Mouse (Mus musculus): ENCODE measurements around the gene Epha3. TPM values are rescaled to one million over a fixed set of nuclear protein-coding genes. Genes with fewer than 3 reads are reported as not detected.

Gene Epha3
- total RNA-seq, 4 experiments from 2014 or later, result 0.05 to 0.35 (median 0.14) TPM

DNA sequence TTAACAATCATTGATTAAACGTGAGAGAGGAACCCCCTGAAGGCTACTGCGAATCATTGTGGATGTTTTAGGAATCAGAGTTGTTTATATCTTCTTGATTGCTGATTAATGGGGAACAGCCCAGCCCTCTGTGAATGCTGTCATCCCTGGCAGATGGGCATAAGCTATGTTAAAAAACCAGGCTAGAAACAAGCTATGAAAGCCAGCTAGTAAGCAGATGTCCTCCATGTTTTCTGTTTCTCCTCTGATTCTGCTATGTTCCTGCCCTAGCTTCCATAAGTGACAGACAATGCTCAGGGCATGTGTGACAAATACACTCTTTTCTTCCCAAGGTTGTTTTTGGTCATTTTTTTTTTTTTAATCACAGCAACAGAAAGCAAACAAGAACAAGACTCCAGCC is 206.2 kb downstream of the Epha3 start:
- no peak for DNase-seq (ENCODE audit: low spot score in 2 of 2)

DNA sequence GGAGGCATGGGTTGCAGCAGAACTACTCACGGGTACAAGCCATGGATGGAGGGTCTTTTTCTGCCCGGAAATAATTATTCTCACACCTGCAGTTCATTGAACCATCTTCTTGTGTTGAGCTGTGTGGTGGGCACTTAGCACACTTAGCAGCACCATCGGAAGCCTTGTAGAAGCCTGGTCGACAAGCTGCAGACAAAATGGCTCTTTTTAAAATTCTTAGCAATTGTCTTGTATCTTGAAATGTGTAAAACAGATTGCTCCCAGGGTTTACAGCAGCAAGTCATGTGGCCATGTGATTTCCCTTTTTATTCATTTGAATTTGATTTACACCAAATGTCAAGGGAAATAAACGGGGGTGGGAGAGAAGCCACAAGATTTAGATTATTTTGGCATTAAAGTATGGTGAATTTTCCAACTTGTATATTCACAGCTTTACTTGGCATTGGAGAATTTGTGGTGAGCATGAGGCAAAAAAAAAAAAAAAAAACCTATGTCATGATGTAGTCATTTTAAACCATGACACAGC is 210.5 kb downstream of the Epha3 start:
- DNase-seq (ENCODE audit: low spot score in 2 of 2), result no peak

- no peak for DNase-seq (ENCODE audit: low spot score in 2 of 2)
Measured at GRCm38 (mm10) chr16:63650760-63651159, 213.2 kb downstream of the Epha3 start.

DNA sequence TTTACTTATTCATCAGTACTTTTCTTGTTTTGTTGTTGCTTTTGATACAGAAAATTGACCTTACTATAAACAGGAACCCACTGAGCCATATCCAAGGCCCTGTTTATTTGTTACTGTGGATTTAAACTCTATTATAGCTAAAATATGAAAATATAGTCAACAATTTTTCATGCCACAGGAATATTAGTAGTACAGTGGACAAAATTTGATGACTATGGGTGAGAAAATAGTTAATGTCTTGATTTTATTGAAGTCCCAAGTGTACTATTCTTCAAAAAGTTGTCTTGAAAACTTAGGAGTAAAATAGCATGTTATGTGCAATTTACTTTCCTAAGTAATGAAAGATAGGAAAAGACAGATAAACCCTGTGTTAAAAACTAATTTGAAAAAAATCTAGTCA is 217.4 kb downstream of the Epha3 start:
- DNase-seq (ENCODE audit: low spot score in 2 of 2), result no peak

- DNase-seq (ENCODE audit: low spot score in 2 of 2), result no peak
Measured at GRCm38 (mm10) chr16:63642641-63643040, 221.3 kb downstream of the Epha3 start.

DNA sequence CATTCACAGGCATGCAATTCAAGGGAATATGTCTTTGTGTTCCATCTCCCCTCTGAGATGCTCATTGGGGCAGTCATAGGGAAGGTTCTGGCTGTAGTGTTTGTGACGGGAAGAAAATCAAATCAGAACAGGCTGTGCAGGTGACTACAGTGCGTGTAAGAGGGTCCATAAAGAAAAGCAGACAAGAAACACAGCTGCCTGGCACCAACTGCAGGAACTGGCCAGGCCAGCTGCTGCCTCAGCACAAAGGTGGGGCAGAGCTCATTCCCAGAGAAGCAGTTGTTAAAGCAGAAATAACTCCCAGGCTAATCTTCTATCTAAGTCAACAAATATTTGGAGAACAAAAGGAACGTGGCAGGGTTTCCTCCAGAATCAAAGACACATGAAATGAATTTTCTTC is 222.4 kb downstream of the Epha3 start:
- no peak for DNase-seq (ENCODE audit: low spot score in 2 of 2)

- DNase-seq (ENCODE audit: low spot score in 2 of 2), result no peak
Measured at GRCm38 (mm10) chr16:63638701-63639100, 225.3 kb downstream of the Epha3 start.

GRCm38 (mm10) chr16:63633748-63634166 is 230.2 kb downstream of the Epha3 start:
- DNase-seq (ENCODE audit: low spot score in 2 of 2), result no peak

- DNase-seq (ENCODE audit: low spot score in 2 of 2), result no peak
Measured at GRCm38 (mm10) chr16:63625229-63625628, 238.7 kb downstream of the Epha3 start.

- DNase-seq (ENCODE audit: low spot score in 2 of 2), result no peak
Measured at GRCm38 (mm10) chr16:63621845-63622244, 242.1 kb downstream of the Epha3 start.

GRCm38 (mm10) chr16:63615396-63615795 is 248.6 kb downstream of the Epha3 start:
- DNase-seq (ENCODE audit: low spot score in 2 of 2), result no peak

GRCm38 (mm10) chr16:63613006-63613405 is 251.0 kb downstream of the Epha3 start:
- DNase-seq (ENCODE audit: low spot score in 2 of 2), result no peak

DNA sequence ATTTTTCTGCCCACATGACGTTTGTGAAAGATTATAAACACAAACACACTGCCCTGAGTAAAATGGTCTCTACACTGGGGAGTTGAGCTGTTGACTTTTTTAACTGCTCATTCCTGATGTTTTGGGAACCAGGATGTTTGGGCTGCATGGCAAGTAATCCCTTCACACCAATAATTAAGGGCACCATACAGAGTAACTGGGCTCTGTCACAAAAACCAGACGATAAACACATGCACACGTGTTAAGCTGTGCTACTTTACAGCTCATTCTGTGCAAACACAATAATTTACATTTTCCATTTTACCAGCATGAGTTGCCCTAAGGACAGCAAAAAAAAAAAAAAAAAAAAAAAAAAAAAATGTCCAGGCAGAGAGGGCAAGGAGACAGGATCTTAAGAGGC is 263.7 kb downstream of the Epha3 start:
- no peak for DNase-seq (ENCODE audit: low spot score in 2 of 2)

DNA sequence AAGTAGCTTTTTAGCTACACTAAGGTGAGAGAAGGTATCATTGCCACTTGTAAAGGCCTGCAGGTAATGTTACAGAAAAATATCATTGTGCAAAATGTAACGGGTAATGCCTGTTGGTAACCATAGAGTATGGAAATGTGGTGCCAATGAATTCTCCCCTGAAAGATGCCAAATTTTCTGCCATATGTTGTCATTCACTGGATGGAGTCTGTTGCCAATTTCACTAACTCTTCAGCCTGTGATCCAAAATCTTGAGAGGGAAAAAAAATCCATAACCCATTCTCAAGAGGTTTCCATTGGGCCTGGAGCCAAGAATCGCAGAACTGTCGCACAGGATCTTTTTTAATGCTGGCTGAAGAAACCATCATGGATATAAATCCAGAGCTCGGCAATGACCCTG is 269.3 kb downstream of the Epha3 start:
- DNase-seq (ENCODE audit: low spot score in 2 of 2), result no peak

DNA sequence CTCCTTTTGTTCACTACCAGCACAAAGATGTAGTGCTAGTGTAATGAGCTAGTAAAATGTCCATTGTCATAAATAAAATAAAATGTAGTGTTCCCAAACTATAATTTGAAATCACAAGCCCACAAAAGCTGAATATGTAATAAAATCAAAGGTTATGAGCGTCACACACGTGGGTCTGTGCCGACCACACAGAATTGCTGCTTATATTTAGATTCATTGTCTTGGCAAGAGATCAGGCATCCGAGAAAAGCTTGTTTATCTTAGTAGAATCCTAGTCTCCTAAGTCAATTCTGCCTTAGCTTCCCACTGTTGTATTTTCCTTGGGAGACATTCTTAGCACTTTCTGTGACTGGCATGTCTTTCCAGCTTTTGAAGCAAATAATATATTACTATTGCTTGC is 294.2 kb downstream of the Epha3 start:
- no peak for DNase-seq (ENCODE audit: low spot score in 2 of 2)

GRCm38 (mm10) chr16:63566106-63566836 is 297.7 kb downstream of the Epha3 start:
- DNase-seq (ENCODE audit: low spot score in 2 of 2), result no peak

DNA sequence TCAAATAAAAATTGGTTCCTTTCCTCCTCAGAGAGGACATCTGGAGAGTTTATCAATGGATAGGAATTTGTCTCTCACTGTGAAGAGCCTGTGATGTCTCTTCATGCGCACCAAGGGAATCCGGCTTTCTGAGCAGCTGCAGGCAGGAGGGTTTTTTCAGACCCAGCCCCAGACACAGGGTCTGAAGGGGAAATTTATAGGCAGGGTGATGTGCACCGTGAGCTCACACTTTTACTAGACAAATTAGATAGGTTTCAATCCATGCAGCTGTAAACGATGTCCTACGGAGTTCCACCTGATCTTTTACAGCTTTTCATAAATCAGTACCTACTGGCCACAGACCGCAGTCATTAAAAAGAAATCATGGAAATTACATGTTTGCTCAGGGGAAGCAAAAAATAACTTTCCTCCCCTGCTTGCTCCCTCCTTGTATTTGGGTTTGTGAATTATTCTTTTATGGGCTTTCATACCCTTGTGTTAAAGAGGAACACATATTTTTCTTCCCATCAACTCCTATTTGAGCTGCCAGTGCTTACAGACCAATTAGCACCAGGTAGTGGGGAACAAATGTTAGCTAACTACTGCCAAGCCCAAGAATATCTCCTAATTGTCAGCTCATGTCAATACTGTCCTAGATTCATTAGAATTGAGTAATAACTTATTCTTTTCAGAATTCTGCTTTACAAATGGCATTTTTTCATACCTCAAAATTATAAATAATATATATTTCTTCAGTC is 307.4 kb downstream of the Epha3 start:
- DNase-seq (ENCODE audit: low spot score in 2 of 2), result no peak

GRCm38 (mm10) chr16:63552531-63552930 is 311.4 kb downstream of the Epha3 start:
- no peak for DNase-seq (ENCODE audit: low spot score in 2 of 2)

DNA sequence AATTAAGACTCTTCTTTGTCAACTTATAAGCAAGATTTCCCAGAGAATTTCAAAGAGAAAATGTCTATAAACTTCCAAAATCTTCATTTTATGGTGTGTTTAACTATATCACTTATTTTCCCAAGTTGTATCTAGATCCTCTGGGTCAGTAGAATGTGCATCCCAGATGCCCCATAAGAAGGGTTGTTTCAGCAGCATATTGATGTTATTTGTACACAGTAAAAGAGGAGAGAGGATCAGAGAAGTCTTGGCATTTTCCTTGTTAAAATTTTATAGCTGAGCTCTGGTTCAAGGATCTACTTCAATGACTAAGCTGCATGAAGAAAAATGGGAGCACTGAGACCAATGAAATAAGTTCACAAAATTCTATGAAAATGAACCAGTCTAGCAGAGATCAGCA is 324.5 kb downstream of the Epha3 start:
- no peak for DNase-seq (ENCODE audit: low spot score in 2 of 2)

- DNase-seq (ENCODE audit: low spot score in 2 of 2), result no peak
Measured at GRCm38 (mm10) chr16:63528821-63529220, 335.2 kb downstream of the Epha3 start.

DNA sequence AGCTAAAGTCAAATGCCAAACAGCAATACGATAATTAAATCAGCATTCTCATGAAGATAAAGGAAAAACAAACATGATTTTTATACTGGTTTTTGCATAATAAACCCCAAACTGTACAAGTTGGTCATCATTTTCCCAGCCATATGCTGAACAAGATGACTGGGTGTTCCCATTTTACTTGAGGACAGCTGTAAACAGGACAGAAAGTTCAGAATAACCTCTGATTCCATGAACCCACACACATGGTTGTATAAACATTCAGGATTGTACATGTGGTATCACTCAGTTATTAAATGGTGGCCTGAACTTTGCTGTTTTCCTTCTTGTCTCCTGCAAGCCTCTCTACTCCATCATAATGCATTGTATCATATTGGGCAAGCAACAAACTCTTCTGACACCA is 346.3 kb downstream of the Epha3 start:
- DNase-seq (ENCODE audit: low spot score in 2 of 2), result no peak

DNA sequence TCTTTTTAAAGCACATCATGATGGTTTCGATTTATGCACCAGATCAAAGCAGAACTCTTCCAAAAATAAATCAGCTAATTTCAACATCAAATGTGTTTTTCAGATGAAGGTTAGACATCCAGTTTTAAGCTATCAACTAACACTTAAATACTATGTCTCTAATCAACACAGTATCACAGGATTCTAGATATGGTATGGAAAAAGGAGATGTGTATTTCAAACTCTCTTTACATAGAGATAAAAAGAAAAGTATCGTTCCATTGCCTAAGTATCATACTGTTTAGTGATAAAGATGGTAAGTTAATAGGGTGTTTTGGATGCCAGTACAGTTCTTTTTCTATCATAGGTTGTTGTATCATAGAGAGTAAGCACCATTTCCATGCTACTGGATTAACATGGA is 353.9 kb downstream of the Epha3 start:
- DNase-seq (ENCODE audit: low spot score in 2 of 2), result no peak

DNA sequence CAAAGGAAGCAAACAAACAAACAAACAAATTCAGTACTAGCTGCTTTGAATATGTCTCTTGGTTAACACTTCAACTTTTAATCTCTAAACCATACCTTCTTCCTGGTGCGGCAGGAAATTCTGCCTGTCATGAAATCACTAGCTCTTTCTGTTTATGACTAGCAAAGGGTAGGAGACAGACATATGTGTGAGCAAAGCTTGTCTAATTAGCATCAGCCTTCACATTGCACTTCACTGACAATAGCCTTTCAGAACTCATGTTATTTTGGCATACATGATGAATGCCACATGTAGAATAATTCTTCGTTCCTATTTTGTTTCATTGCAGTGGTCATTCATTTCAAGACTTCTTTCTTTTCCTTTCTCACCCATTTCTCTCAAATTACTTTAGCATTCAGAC is 357.5 kb downstream of the Epha3 start:
- no peak for DNase-seq (ENCODE audit: low spot score in 2 of 2)
